Mouse (Mus musculus): ENCODE results near the gene Sept4. TPM values are rescaled to one million over a fixed set of nuclear protein-coding genes. Genes with fewer than 3 reads are reported as not detected.

The Sept4 gene
- 11.0 and 14.8 TPM in 2 replicates for polyA plus RNA-seq (2012; rRNA removed)

DNA sequence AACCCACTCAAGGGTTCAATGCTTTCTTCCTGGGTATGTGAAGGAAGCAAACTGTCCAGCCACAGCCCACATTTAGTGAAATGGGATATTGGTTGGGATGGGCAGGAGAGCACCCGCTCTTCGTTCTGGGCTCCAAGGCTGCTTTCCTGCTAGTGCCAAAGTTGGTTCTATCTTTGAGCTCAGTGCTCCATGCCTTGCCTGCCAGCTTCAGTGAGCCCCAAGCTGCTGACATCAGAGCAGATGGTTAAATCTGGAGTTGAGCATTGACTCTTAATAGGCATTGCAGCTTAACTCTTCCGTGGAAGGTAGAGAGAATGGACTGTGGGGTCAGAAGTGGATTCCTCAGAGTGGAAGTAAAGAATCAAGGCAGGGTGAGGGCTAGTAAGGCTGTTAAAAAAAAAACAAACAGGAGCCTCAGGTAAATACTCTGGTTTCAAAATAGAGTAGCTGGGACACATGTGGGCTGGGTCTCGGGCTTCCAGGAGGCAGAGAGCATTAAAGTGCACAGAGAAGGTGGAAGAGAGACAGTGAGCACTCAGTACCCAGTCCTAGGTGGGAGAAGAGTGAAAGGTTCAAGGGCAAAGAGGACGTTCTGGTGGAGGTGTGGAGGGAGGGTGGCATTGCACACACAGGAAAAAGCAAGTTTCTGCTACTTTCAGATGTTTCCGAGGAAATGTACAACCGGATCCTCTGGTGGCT, at the start of gene Sept4:
Gene Sept4, plus strand, starts transcription at position 649 of the 699 bp plus-strand sequence.

GRCm38 (mm10) chr11:87566501-87566900, 2.2 kb upstream of the Sept4 start, which contains the start of gene Gm11492:
Gene Gm11492 (plus strand): TSS chr11:87566653.

DNA sequence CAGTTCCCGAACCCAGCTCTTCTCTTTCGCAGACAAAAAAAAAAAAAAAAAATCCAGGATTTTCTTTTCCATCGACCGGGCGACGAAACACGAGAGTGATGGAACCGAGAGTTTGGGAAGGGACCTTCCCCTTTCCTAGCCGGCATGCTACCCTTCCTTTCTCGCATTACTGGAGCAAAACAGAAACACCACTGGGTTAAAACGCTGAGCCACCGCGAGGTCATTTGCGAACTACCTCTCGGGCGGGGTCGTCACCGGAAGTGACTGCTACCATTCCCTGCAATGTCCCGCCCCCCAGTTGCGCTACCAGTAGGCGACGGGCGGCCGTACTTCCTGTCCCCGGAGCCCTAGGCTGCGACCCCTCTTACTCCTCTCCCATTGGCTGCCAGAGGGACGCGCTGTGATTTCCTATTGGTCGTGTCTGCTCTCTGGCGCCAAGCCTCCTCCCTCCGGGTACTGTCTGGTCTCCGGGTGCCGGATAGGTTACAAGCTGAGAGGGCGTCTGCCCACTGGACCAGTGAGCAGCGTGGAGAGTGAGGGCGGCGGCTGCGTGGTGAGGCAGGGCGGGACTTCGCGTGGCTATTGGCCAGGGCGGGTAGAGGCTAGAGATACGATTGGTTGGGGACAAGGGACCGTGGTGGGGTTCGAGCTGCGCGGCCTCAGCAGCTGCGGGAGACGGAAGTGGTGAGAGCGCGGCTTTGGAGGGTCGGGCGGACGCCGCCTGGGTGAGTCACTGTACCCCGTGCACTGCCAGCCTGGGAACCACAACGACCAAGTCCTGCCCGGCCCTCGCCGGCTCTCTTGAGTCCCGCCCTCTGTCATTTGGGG, 23.0 kb downstream of the Sept4 start, which contains the start of gene Mtmr4:
Gene Mtmr4, plus strand, starts transcription at position 637 of the 828 bp plus-strand sequence.

DNA sequence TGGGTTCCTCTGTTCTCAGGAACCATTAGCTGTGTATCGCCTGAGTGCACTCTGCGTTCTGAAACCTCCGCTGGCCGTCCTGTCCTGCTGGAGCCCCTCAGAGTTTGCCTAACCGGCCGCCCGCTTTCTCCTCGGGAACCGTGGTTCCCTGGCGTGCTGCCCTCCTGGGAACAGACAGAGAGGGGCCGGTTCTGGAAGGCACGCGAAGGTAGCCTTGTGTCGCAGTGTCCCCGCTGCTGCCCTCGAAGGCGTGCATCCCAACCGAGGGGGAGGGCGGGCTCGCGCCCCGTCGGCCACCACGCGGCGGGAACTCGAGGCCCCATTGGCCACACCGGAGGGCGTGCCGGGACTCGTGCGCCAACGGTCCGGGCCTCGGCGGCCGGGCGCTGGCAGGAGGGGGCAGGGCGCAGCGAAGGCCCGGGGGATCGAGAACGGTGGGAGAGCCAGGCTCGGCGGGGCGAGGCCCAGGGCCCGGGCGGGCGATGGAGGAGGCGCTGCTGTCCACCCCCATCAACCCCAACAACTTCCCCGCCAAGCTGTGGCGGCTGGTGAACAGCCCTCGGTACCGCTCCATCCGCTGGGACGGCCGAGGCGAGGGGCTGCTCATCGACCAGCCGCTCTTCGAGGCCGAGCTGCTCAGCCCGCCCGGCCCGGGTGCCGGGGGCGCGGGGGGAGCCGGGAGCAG, 48.2 kb downstream of the Sept4 start, which contains the start of gene Hsf5:
Gene Hsf5, plus strand, starts transcription at position 375 of the 685 bp plus-strand sequence.

Other genes with a start within 250 kb of the Sept4 start
- 12.9 and 13.1 TPM in 2 replicates for gene Ppm1e, start 209.9 kb upstream of the Sept4 start, polyA plus RNA-seq (2012; rRNA removed)
- 10.3 and 13.7 TPM in 2 replicates for gene Rad51c, start 163.9 kb upstream of the Sept4 start, polyA plus RNA-seq (2012; rRNA removed)
- gene Tex14, start 163.8 kb upstream of the Sept4 start, polyA plus RNA-seq (2012; rRNA removed) = 0.53 and 0.58 TPM in 2 replicates
- gene Gm11492, start 2.2 kb upstream of the Sept4 start, polyA plus RNA-seq (2012; rRNA removed) = not detected in 2 replicates
- gene Mtmr4, start 23.3 kb downstream of the Sept4 start, polyA plus RNA-seq (2012; rRNA removed) = 47.7 and 54.7 TPM in 2 replicates
- 0.12 and 0.26 TPM in 2 replicates for gene Hsf5, start 48.3 kb downstream of the Sept4 start, polyA plus RNA-seq (2012; rRNA removed)
- 1.8 and 3.5 TPM in 2 replicates for gene Rnf43, start 93.8 kb downstream of the Sept4 start, polyA plus RNA-seq (2012; rRNA removed)
- gene Supt4a, start 168.6 kb downstream of the Sept4 start, polyA plus RNA-seq (2012; rRNA removed) = 113 and 163 TPM in 2 replicates
- 27.5 and 56.0 TPM in 2 replicates for gene Tspoap1, start 191.6 kb downstream of the Sept4 start, polyA plus RNA-seq (2012; rRNA removed)
- gene Mpo, start 224.7 kb downstream of the Sept4 start, polyA plus RNA-seq (2012; rRNA removed) = 4.9 and 5.0 TPM in 2 replicates